Mouse (Mus musculus): ENCODE measurements around the gene Rnf208. TPM values are rescaled to one million over a fixed set of nuclear protein-coding genes. Genes with fewer than 3 reads are reported as not detected.

The Rnf208 gene
- polyA plus RNA-seq, 1 experiment from 2014 or later = 11.3 TPM

- H3K9me3 ChIP-seq (replicated peaks; ENCODE audit: control insufficient read depth, low read length) = no peaks in the 10 kb centered on the region
- H3K4me2 ChIP-seq (ENCODE audit: low read depth, low read length) = peak overlapping the region; percentile 85
- H3K4me1 ChIP-seq (ENCODE audit: control insufficient read depth, insufficient read depth, low read length) = peaks cover 36% of the 10 kb centered on the region
- ATAC-seq (ENCODE audit: insufficient read depth, low FRiP score) = no peak
- peaks cover 7% of the 10 kb centered on the region; the same call in 1 of the 2 replicates for H3K27me3 ChIP-seq (ENCODE audit: control insufficient read depth, insufficient read depth, low read length)
- peak overlapping the region; percentile 72 for H3K4me3 ChIP-seq (replicated peaks; ENCODE audit: low read length)
- no peaks in the 10 kb centered on the region; the same call in 1 of the 2 replicates for H3K36me3 ChIP-seq (ENCODE audit: control insufficient read depth, insufficient read depth, low read length)
- peak overlapping the region; percentile 82 for H3K9ac ChIP-seq (ENCODE audit: low read length)
- no peak overlapping the region; the same call in 1 of the 2 replicates for H3K27ac ChIP-seq (ENCODE audit: low read length)
- 22% methylated on average over 12 of the region's 12 CpGs for WGBS
Measured at GRCm38 (mm10) chr2:25263623-25264285, 21.7 kb downstream of the Rnf208 start.

DNA sequence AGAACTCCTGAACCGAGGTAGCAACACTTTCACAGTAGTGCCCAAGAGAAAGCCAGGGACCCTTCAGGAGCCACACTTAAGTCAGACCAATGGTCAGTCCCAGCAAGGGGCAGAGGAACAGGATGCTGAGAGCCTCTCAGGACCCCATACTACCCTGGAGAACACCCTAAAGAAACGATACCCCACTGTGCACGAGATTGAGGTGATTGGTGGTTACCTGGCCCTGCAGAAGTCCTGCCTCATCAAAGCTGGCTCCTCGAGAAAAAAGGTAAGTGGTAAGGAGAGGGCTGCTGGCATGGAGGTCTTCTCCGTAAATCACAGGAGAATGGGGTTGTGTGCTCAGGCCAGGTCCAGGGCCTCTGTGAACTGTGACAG lies 22.2 kb downstream of the Rnf208 start:
- Histone ChIP-seq H3K4me3 (replicated peaks; ENCODE audit: low read length) (peak overlapping the region; percentile 72), H3K9ac (ENCODE audit: low read length) (peak overlapping the region; percentile 82)

GRCm38 (mm10) chr2:25264851-25265250 lies 22.8 kb downstream of the Rnf208 start:
- peaks cover 7% of the 10 kb centered on the region; the same call in 1 of the 2 replicates for H3K27me3 ChIP-seq (ENCODE audit: control insufficient read depth, insufficient read depth, low read length)
- peak overlapping the region; percentile 90; the same call in 1 of the 2 replicates for H3K27ac ChIP-seq (ENCODE audit: low read length)
- H3K9me3 ChIP-seq (replicated peaks; ENCODE audit: control insufficient read depth, low read length) = no peaks in the 10 kb centered on the region
- H3K9ac ChIP-seq (ENCODE audit: low read length) = peak overlapping the region; percentile 82
- peaks cover under 1% of the 10 kb centered on the region; the same call in 1 of the 2 replicates for H3K36me3 ChIP-seq (ENCODE audit: control insufficient read depth, insufficient read depth, low read length)
- peaks cover 36% of the 10 kb centered on the region for H3K4me1 ChIP-seq (ENCODE audit: control insufficient read depth, insufficient read depth, low read length)
- 65% methylated on average over 3 of the region's 3 CpGs for WGBS
- H3K4me3 ChIP-seq (replicated peaks; ENCODE audit: low read length) = peak overlapping the region; percentile 72
- peak overlapping the region; percentile 85 for H3K4me2 ChIP-seq (ENCODE audit: low read depth, low read length)
- no peak for ATAC-seq (ENCODE audit: insufficient read depth, low FRiP score)

More for the DNA sequence above, 22.2 kb downstream of the Rnf208 start:
- no peaks in the 10 kb centered on the region; the same call in 1 of the 2 replicates for H3K36me3 ChIP-seq (ENCODE audit: control insufficient read depth, insufficient read depth, low read length)
- H3K4me1 ChIP-seq (ENCODE audit: control insufficient read depth, insufficient read depth, low read length) = peaks cover 36% of the 10 kb centered on the region
- no peaks in the 10 kb centered on the region for H3K9me3 ChIP-seq (replicated peaks; ENCODE audit: control insufficient read depth, low read length)
- peak overlapping the region; percentile 90; the same call in 1 of the 2 replicates for H3K27ac ChIP-seq (ENCODE audit: low read length)
- no peak for ATAC-seq (ENCODE audit: insufficient read depth, low FRiP score)
- peaks cover 7% of the 10 kb centered on the region; the same call in 1 of the 2 replicates for H3K27me3 ChIP-seq (ENCODE audit: control insufficient read depth, insufficient read depth, low read length)
- WGBS = 77% methylated on average over 5 of the region's 5 CpGs
- peak overlapping the region; percentile 85 for H3K4me2 ChIP-seq (ENCODE audit: low read depth, low read length)

DNA sequence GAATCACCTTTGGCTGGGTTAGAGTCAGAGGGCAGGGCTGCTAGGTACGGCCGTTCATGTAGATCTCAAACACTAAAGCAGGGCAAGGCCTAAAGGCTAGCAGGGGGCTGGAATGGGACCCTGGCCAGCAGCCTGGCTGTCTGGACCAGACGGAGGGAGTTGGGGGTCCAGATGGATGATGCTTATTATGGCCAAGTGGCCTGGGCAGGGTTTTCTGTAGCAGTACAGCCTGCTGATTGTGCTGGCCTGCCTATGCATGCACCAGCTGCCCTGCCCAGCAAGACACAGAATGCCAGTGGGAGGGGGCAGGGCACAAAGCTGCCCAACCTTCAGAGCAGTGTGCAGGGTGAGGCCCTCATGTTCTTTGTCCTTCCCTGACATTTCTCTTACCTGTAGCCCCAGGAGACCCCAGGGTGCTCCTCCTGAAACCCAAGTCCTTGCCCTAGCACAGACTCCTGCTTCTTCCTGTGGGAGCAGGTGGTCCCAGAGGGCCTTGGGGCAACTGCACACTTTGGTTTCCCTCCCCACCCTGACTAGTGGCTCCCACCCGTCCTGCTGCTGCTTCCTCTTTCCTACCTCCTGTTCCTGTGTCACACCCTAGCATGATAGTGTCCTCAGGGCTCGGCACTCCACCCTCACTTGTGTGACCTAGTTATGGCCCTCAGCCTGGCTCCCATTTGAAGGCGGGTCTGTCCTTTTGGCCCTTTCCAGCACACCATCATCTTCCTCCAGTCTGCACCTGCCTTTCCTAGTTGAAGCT lies 24.0 kb downstream of the Rnf208 start:
- Histone ChIP-seq H3K9ac (ENCODE audit: low read length) (peak overlapping the region; percentile 82), H3K4me3 (replicated peaks; ENCODE audit: low read length) (peak overlapping the region; percentile 72), H3K4me1 (ENCODE audit: control insufficient read depth, insufficient read depth, low read length) (peaks cover 39% of the 10 kb centered on the region), H3K36me3 (ENCODE audit: control insufficient read depth, insufficient read depth, low read length) (peaks cover 8% of the 10 kb centered on the region; the same call in 1 of the 2 replicates), H3K4me2 (ENCODE audit: low read depth, low read length) (peak overlapping the region; percentile 85), H3K27me3 (ENCODE audit: control insufficient read depth, insufficient read depth, low read length) (peaks cover 7% of the 10 kb centered on the region; the same call in 1 of the 2 replicates), H3K27ac (ENCODE audit: low read length) (peak overlapping the region; percentile 90), H3K9me3 (replicated peaks; ENCODE audit: control insufficient read depth, low read length) (no peaks in the 10 kb centered on the region)
- peak; percentile 16; the same call in 1 of the 2 replicates for ATAC-seq (ENCODE audit: insufficient read depth, low FRiP score)
- WGBS = 53% methylated on average over 6 of the region's 6 CpGs

DNA sequence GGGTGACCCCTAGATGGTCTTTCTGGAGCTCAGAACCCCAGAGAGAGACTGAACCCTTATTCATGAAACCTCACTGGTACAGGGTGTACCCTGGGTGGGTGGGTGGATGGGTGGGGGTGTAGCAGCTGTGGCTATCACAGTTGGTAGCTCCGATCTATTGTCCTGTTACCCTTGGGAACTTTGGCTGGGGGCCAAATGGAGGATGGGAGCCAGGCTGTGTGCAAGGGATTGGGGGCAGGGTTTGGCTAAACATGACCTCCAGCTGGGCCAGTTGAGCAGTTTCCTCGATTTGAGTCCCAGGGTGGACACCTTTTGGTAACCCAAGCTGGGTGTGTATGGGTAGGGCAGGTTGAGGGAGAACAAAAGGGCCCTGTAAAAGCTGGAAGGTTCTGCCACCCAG lies 24.7 kb downstream of the Rnf208 start:
- Histone ChIP-seq H3K4me2 (ENCODE audit: low read depth, low read length) (peak overlapping the region; percentile 85), H3K9me3 (replicated peaks; ENCODE audit: control insufficient read depth, low read length) (no peaks in the 10 kb centered on the region), H3K27me3 (ENCODE audit: control insufficient read depth, insufficient read depth, low read length) (peaks cover 7% of the 10 kb centered on the region; the same call in 1 of the 2 replicates), H3K4me1 (ENCODE audit: control insufficient read depth, insufficient read depth, low read length) (peaks cover 45% of the 10 kb centered on the region), H3K9ac (ENCODE audit: low read length) (peak overlapping the region; percentile 82), H3K36me3 (ENCODE audit: control insufficient read depth, insufficient read depth, low read length) (peaks cover 8% of the 10 kb centered on the region; the same call in 1 of the 2 replicates), H3K27ac (ENCODE audit: low read length) (peak overlapping the region; percentile 90), H3K4me3 (replicated peaks; ENCODE audit: low read length) (peak overlapping the region; percentile 72)
- peak; percentile 30 for ATAC-seq (ENCODE audit: insufficient read depth, low FRiP score)
- 24% methylated on average over 2 of the region's 2 CpGs for WGBS

DNA sequence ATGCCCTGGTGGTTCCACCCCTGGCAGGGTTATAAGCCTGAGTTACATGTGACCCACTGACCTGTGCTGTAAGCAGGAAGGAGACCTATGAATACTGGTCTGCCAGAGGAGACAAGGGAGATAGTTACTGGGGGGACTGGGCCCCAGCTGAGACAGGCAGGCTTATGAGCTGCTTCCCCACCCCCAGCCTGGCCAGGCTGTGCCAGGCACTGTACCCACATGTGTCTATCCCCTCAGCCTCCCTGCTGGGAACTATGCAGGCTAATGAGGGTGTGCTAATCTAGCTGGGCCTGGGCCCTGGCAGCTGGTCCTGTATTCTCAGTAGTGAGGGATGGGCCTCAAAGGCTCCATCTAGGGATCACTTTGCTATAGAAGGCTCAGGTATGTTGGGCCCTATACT lies 25.2 kb downstream of the Rnf208 start:
- H3K9me3 ChIP-seq (replicated peaks; ENCODE audit: control insufficient read depth, low read length) = no peaks in the 10 kb centered on the region
- ATAC-seq (ENCODE audit: insufficient read depth, low FRiP score) = no peak
- H3K4me2 ChIP-seq (ENCODE audit: low read depth, low read length) = peak overlapping the region; percentile 85
- H3K27me3 ChIP-seq (ENCODE audit: control insufficient read depth, insufficient read depth, low read length) = peaks cover 7% of the 10 kb centered on the region; the same call in 1 of the 2 replicates
- H3K36me3 ChIP-seq (ENCODE audit: control insufficient read depth, insufficient read depth, low read length) = peaks cover 8% of the 10 kb centered on the region; the same call in 1 of the 2 replicates
- peak overlapping the region; percentile 82 for H3K9ac ChIP-seq (ENCODE audit: low read length)
- H3K27ac ChIP-seq (ENCODE audit: low read length) = peak overlapping the region; percentile 90
- H3K4me3 ChIP-seq (replicated peaks; ENCODE audit: low read length) = peak overlapping the region; percentile 14
- peaks cover 45% of the 10 kb centered on the region for H3K4me1 ChIP-seq (ENCODE audit: control insufficient read depth, insufficient read depth, low read length)

GRCm38 (mm10) chr2:25267746-25268309 lies 25.8 kb downstream of the Rnf208 start:
- ATAC-seq (ENCODE audit: insufficient read depth, low FRiP score) = no peak
- H3K27me3 ChIP-seq (ENCODE audit: control insufficient read depth, insufficient read depth, low read length) = peaks cover 7% of the 10 kb centered on the region; the same call in 1 of the 2 replicates
- peaks cover 45% of the 10 kb centered on the region for H3K4me1 ChIP-seq (ENCODE audit: control insufficient read depth, insufficient read depth, low read length)
- WGBS = 67% methylated on average over 4 of the region's 4 CpGs
- H3K27ac ChIP-seq (ENCODE audit: low read length) = peak overlapping the region; percentile 90
- H3K9me3 ChIP-seq (replicated peaks; ENCODE audit: control insufficient read depth, low read length) = no peaks in the 10 kb centered on the region
- H3K9ac ChIP-seq (ENCODE audit: low read length) = no peak overlapping the region; the same call in 1 of the 2 replicates
- peak overlapping the region; percentile 14; the same call in 1 of the 2 replicates for H3K4me3 ChIP-seq (replicated peaks; ENCODE audit: low read length)
- H3K4me2 ChIP-seq (ENCODE audit: low read depth, low read length) = peak overlapping the region; percentile 85; the same call in 1 of the 2 replicates
- peaks cover 8% of the 10 kb centered on the region; the same call in 1 of the 2 replicates for H3K36me3 ChIP-seq (ENCODE audit: control insufficient read depth, insufficient read depth, low read length)

DNA sequence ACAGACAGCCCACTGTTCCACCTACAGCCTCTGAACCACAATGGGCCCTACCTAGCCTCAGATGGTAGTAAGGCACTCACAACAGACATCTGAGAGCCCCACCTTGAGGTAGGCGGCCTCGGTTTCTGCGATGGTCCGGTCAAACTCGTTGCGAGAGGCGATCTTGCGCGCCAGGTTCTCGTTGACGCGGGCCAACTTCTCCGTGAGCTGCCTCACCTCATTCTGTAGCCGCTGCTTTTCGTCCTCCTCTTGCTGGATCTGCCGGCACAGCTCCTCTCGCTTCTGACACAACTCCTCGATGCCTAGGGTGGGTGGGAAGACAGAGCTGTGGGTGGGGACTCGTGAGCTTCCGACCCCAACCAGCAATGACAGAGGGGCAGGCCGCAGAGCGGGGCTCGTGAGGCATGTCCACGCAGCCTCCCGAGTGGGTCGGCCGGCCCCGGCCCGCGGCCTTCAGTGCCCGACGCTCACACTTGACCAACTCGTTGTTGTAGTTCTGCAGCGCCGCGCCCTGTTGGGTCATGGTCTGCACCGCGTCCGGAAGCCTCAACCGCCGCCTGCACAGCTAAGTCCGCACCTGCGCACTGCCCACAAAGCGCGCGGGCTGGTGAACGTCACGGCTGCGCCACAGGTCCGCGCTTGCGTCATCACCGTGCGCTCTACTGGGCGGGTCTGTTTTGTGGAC lies 29.9 kb downstream of the Rnf208 start, which contains the start of the genes Ssna1 and Anapc2:
Gene Ssna1 (minus strand): TSS at position 612 of the 685 bp plus-strand sequence.
Gene Anapc2 (plus strand): TSS at position 652 of the 685 bp plus-strand sequence.
- Histone ChIP-seq H3K9me3 (replicated peaks; ENCODE audit: control insufficient read depth, low read length) (no peaks in the 10 kb centered on the region), H3K4me3 (replicated peaks; ENCODE audit: low read length) (peak within 1 kb of the TSS; percentile 93), H3K4me1 (ENCODE audit: control insufficient read depth, insufficient read depth, low read length) (peaks cover 34% of the 10 kb centered on the region), H3K36me3 (ENCODE audit: control insufficient read depth, insufficient read depth, low read length) (peaks cover 31% of the 10 kb centered on the region), H3K9ac (ENCODE audit: low read length) (peak within 1 kb of the TSS; percentile 94), H3K4me2 (ENCODE audit: low read depth, low read length) (peak within 1 kb of the TSS; percentile 94), H3K27me3 (ENCODE audit: control insufficient read depth, insufficient read depth, low read length) (no peaks in the 10 kb centered on the region), H3K27ac (ENCODE audit: low read length) (peak within 1 kb of the TSS; percentile 94)
- WGBS = under 1% methylated on average over 55 of the region's 55 CpGs
- peak; percentile 97 for ATAC-seq (ENCODE audit: insufficient read depth, low FRiP score)

Measured in stomach, embryonic 16.5 days (tissue).